Mouse (Mus musculus): ENCODE results near the gene Tomt.

DNA sequence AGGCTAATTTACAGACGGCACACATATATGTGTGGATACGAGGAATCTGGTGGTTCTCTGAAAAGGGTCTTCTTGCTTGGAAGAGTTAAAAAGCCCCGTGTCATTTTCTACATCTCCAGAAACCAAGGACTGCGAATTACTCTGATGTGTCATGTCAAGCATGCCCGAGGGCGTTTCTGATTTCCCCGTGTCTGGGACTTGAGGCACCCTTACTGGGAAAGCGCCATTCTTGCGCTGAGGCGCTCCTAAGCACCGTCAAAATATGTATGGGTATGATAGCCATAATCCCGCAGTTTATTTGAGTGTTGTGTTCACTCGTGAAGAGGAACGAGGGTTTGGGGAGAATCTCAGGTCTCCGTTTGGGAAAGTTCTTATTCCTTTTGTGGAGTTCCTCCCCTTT is 27.1 kb upstream of the Tomt start:
- TF ChIP-seq CTCF (IDR thresholded peaks at IDR 0.05) (no peak), POLR2A (IDR thresholded peaks at IDR 0.05; ENCODE audit: insufficient read depth, low read depth, low read length) (no peak)
